Mouse (Mus musculus) mesoderm, embryonic 11.5 days (tissue): Measurements from ENCODE around the gene Zhx3.
A peak's percentile ranks its signal among the peaks of the same experiment; 100 is the strongest.

ENCODE experiments used
- DNase-seq: peaks from one replicate; pipeline ENCODE4 v3.0.0-alpha.2; 2012; ENCODE audit warnings: low read depth, low spot score

Zhx3 gene

GRCm38 (mm10) chr2:160804794-160805527, 67.8 kb downstream of the Zhx3 start:
- DNase-seq: peak; percentile 23

GRCm38 (mm10) chr2:160802326-160802725, 70.5 kb downstream of the Zhx3 start:
- DNase-seq: no peak

- DNase-seq: no peak
These were observed 71.8 kb downstream of the Zhx3 start for GRCm38 (mm10) chr2:160800967-160801366.

- DNase-seq: no peak
These were observed 74.6 kb downstream of the Zhx3 start for GRCm38 (mm10) chr2:160798206-160798605.

- no peak for DNase-seq
These were observed 75.8 kb downstream of the Zhx3 start for GRCm38 (mm10) chr2:160796973-160797372.

GRCm38 (mm10) chr2:160793117-160793516, 79.7 kb downstream of the Zhx3 start:
- DNase-seq: no peak

- DNase-seq: no peak
These were observed 83.1 kb downstream of the Zhx3 start for GRCm38 (mm10) chr2:160789741-160790140.

GRCm38 (mm10) chr2:160789046-160789445, 83.8 kb downstream of the Zhx3 start:
- DNase-seq: no peak

GRCm38 (mm10) chr2:160786333-160786732, 86.5 kb downstream of the Zhx3 start:
- no peak for DNase-seq

- DNase-seq: no peak
These were observed 92.0 kb downstream of the Zhx3 start for GRCm38 (mm10) chr2:160780834-160781219.

GRCm38 (mm10) chr2:160780154-160780833, 92.5 kb downstream of the Zhx3 start:
- no peak for DNase-seq

GRCm38 (mm10) chr2:160778034-160778433, 94.8 kb downstream of the Zhx3 start:
- no peak for DNase-seq

- no peak for DNase-seq
These were observed 101.2 kb downstream of the Zhx3 start for GRCm38 (mm10) chr2:160771325-160772276.

- DNase-seq: no peak
These were observed 101.9 kb downstream of the Zhx3 start for GRCm38 (mm10) chr2:160770871-160771270.

- no peak for DNase-seq
These were observed 102.4 kb downstream of the Zhx3 start for GRCm38 (mm10) chr2:160770409-160770808.

GRCm38 (mm10) chr2:160768997-160769396, 103.8 kb downstream of the Zhx3 start:
- no peak for DNase-seq

GRCm38 (mm10) chr2:160768097-160768695, 104.6 kb downstream of the Zhx3 start:
- no peak for DNase-seq

- DNase-seq: no peak
These were observed 105.6 kb downstream of the Zhx3 start for GRCm38 (mm10) chr2:160767201-160767600.

GRCm38 (mm10) chr2:160766371-160766771, 106.4 kb downstream of the Zhx3 start:
- DNase-seq: no peak

- no peak for DNase-seq
These were observed 107.7 kb downstream of the Zhx3 start for GRCm38 (mm10) chr2:160765096-160765495.

- DNase-seq: no peak
These were observed 108.4 kb downstream of the Zhx3 start for GRCm38 (mm10) chr2:160764386-160764785.

GRCm38 (mm10) chr2:160763816-160764215, 109.0 kb downstream of the Zhx3 start:
- no peak for DNase-seq
